Comparison of ENCODE assay signal across 3 mouse cellular contexts in the genomic region with DNA sequence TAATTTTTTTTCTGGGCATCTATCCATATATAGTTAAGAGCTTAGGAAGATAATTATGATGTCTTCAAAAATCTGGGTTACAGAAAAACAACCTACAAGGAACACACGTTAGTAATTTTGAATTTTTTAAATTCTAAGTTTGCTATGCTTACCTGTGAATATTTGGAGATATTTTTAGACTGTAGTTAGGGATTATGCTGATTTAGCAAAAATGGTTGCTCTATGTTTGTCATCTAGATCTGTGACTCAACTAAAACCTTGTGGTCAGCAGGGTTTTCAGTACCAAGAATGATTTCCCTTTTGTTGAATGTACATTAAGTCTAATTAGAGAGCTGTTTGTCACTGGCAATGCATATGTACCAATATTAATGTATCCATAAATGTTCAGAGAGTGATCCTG.
TF ChIP-seq lines count a peak whose summit lies in the region.

No protein-coding gene starts in this region.

TF ChIP-seq in CH12.LX, 34 proteins besides CTCF, POLR2A, EP300 and RAD21:
- TF ChIP-seq MAFK (IDR thresholded peaks at IDR 0.05; ENCODE audit: insufficient replicate concordance, low read length) (0 out of 2 replicates have a peak, but pooled peaks have one; percentile 16), E2F4 (IDR thresholded peaks at IDR 0.05; ENCODE audit: insufficient replicate concordance, low read depth, low read length) (no peak), ZKSCAN1 (IDR thresholded peaks at IDR 0.05; ENCODE audit: borderline replicate concordance, low read depth, low read length) (no peak)

TF ChIP-seq in ES-E14, 5 proteins besides CTCF, POLR2A, EP300 and RAD21:
- TF ChIP-seq ZNF384 (IDR thresholded peaks at IDR 0.05; ENCODE audit: low read depth, low read length) (no peak), MAFK (IDR thresholded peaks at IDR 0.05; ENCODE audit: insufficient read depth, low read depth, low read length) (peak; percentile 72), CHD2 (IDR thresholded peaks at IDR 0.05; ENCODE audit: low read depth, low read length) (no peak)

TF ChIP-seq in MEL, 35 proteins besides CTCF, POLR2A, EP300 and RAD21:
- TF ChIP-seq SMC3 (IDR thresholded peaks at IDR 0.05; ENCODE audit: low read depth, low read length) (no peak), CHD2 (IDR thresholded peaks at IDR 0.05; ENCODE audit: low read length) (no peak), CHD1 (IDR thresholded peaks at IDR 0.05; ENCODE audit: low read depth, low read length) (no peak), UBTF (IDR thresholded peaks at IDR 0.05; ENCODE audit: borderline replicate concordance, insufficient read depth, low read depth, low read length) (no peak), ELF1 (IDR thresholded peaks at IDR 0.05; ENCODE audit: low read depth, low read length) (no peak), MAFK (IDR thresholded peaks at IDR 0.05; ENCODE audit: borderline replicate concordance, low read depth, low read length) (peak; percentile 93), POLR2AphosphoS2 (IDR thresholded peaks at IDR 0.05; ENCODE audit: low read length) (no peak)
